Mouse (Mus musculus) telencephalon, adult 2 months (tissue): ENCODE results near the gene Vax2.
A peak's percentile ranks its signal among the peaks of the same experiment; 100 is the strongest.

Source experiments
- DNase-seq: peaks from one replicate; pipeline ENCODE4 v3.0.0-alpha.2; 2011; ENCODE audit warnings: low read depth, low spot score

Gene Vax2

GRCm38 (mm10) chr6:83711067-83711675, at the start of gene Vax2:
Vax2 (plus strand) TSS chr6:83711264.
- no peak for DNase-seq

DNA sequence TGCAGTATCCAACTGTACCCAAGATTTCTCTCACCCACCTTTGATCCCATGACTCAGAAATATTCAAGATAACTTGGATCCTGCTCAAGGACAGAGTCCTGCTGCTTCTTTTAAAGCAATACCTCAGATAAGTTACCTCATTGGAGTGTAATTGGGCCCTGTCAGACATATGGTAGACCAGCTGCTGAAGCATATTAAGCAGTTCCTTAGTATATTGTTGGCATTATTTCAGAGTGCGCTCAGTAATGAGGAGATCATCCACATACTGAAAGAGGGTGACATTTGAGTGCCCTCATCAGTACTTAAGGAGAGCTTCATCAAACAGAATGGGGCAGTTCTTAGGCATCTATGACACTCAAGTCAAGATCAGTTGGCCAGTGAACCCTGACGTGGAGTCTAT, 46.1 kb upstream of the Vax2 start:
- no peak for DNase-seq

DNA sequence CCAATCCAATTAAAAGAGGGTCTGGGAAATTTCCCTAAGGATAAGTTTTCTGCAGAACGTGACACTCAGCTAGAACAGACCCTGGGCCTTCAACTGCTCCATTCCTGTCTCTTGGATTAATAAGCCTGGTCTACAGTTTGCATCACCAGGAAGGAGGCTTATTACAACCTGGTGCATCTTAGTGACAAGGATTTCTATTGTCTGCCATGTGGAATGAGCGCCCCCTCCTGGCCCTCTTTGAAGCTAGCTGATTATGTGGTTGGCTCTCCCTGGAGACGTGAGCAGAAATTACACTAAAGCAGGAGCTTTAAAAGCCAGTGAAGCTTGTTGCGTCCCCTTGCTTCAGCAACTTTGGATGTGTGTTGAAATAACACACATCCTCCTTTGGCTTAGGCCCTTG, 37.7 kb upstream of the Vax2 start:
- DNase-seq, result peak; percentile 49

DNA sequence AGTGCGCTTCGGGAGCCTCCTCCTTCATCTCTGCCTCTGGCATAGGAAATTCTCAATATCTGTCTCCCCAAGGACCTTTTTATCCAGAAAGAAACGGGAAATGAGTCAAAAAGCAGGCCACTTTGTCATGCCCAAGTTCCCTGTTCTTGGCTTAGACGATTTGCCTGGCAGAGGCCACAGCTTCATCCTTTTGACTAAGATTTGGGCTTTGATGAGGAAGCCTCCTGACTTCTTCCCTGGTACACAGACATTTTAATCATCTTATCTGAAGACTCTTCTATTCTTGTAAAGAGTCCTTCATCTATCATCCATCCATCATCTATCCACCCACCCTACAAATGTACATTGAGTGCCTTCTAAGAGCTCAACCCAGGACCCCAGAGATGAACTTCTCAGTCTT, 33.3 kb upstream of the Vax2 start, which contains the start of gene Cd207:
Cd207 (minus strand) TSS at position 101 of the 400 bp plus-strand sequence.
- DNase-seq, result no peak

GRCm38 (mm10) chr6:83689374-83689773, 21.7 kb upstream of the Vax2 start:
- DNase-seq, result no peak

GRCm38 (mm10) chr6:83690277-83690676, 20.8 kb upstream of the Vax2 start:
- DNase-seq, result no peak

GRCm38 (mm10) chr6:83690936-83691335, 20.1 kb upstream of the Vax2 start:
- DNase-seq, result no peak

- no peak for DNase-seq
Measured at GRCm38 (mm10) chr6:83692962-83693361, 18.1 kb upstream of the Vax2 start.

DNA sequence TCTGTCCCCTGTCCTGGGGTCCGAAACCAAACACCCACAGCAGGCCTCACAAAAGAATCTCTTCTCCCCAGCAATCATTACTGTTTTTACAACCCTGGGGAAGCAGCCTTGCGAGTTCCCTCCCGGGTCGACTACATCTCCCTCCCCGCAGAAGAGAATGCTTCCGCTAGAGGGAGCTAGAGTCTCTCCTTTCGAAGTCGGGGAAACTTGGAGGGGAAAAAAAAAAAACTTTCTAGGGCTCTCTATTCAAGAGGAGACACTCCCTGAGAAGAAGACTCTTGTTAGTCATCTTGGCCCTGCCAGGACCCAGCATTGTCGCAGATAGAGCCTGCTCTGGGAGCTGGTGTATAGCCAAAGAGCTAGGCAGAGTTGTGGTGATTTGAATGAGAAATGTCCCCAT, 17.2 kb upstream of the Vax2 start:
- peak; percentile 57 for DNase-seq

DNA sequence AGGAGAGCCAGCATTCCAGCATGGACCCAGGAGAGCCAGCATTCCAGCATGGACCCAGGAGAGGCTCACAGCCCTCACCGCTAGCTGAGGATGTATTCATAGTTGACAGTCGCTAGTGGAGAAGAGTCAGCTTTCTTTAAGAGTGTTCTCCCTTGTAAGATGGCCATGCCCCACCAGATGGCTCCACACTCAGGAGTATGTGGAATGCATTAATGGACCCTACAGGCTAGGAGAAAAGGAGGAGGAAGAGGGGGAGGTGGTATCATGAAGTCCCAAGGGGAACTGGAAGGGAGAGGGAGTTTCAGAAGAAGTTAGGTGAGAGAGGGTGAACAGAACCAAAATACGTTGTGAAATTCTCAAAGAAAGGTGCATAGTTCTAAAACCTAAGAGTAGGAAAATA, 15.3 kb upstream of the Vax2 start:
- DNase-seq, result no peak

DNA sequence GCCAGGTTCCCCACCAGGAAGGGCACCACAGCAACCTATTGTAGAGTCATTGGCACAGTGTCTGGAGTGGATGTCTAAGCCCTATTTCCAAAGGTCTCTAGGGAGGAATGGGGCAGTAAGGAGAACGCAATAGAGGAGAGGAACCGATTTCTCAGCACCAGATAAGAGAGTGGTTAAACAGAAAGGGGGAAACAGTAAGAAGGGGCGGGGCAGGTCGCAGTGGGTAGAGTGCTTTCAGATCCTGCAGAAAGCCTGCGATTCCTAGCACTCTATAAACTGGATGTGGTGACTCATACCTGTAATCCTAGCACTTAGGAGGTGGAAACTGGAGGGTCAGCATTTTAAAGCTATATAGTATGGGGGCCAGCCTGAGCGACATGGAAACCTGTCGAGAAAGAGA, 14.4 kb upstream of the Vax2 start:
- DNase-seq, result no peak

GRCm38 (mm10) chr6:83697932-83698331, 13.1 kb upstream of the Vax2 start:
- DNase-seq, result no peak

GRCm38 (mm10) chr6:83699971-83700370, 11.1 kb upstream of the Vax2 start:
- no peak for DNase-seq

DNA sequence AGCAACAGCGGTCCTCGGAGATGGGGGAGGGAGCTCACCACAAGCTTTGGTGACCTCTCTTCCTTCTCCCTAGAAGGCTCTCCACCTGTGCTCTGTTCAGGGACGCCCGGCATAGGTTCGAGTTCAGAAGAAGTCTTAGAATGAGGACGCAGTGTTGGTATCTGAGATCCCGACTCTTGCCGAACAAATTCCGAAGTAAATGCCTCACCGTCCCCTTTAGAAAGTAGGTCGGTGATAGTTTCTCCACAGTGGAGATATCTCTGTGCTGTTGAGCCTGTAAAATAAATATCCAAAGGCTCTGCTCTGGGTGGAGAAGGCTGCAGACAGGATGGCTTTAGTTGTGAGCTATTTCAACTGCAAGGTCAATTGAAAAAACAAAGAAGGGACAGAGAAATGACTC, 10.1 kb upstream of the Vax2 start:
- DNase-seq, result no peak

DNA sequence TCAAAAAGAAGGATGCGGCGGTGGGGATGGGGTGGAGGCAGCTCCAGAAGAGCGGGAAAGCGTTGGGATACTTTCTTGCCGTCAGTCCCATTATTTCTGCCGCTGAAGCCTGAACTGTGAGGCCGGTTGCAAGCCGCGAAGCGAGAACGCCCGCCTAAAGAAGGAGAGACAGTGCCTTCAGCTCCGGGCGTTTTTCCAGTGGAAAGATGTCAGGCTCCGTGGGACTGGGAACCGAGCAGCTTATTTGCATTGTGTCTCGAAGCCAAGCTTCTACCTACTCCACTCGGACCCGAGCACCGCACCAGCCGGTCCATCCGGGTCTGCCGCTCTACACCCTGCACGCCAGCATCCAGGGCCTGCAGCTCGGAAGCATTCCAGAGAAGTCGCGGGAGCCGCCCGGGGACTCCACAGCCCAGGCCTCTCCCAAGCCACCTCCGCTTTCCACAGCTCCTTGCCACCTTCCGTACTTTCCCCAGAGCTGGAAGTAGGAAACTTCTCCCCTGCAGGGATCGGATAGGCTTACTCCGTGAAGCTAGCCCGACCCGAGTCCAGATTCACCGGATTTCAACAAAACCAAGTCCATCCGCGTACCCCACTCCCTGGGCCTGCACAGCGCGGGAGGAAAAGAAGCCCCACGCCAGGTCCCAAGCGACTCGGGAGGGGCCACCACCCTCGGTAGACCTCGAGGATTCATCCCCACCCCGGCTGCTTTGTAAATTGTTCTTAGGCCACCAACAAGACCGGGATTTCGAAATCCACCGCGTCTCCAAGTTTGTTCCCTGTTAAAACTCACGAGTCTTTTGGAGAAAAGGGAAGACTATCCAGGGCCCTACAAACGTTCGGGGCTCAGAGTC, 8.7 kb upstream of the Vax2 start:
- no peak for DNase-seq

DNA sequence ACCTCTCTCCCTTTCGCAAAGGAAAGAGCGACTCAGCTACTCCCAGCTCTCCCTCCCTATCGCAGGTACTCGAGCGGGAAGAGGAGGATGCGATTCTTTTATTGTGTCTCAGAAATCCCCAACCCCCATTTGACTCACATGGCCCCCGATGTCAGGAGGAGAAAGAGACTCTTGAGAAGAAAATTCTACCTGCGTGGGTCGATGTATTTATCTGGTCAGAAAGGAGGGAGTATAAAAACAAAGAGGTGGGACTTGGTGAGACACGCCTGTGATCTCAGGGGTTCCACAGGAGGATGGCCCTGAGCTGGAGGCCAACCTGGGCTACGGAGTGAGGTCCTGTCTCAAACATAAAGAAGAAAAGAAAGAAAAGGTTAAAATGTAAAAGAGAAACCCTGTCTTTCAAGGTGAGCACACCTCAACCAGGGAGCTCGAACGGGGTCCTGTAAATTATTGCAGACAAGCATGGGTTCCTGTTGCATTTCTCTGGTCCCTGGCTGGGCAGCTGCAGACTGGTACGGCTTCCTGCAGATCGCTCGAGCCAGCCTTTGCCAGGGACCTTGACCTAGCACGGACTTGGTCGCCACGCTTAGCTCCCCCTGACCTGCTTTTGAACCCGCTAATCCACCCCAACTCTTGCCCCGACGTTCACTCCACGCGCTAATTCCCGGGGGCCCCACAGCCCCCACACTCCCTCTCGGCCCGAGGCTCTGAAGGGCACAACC, 7.9 kb upstream of the Vax2 start:
- DNase-seq, result no peak

DNA sequence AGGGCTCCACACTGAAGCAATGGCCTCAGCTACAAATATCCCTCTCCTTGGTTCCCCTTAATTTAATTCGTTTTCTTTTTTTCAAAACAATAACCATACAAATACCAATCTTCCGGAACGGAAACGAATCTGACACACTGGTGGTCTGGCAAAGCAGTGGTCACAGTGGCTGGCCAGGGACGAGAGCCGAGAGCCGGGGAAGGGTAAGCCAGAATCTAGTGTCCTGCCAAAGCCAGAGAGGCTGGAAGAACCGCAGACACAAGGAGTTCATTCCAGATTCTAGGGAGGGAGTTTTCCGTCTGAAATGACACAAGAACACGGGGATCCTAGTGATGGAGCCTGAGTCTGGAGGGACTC, 7.4 kb upstream of the Vax2 start:
- no peak for DNase-seq

GRCm38 (mm10) chr6:83704294-83704693, 6.8 kb upstream of the Vax2 start:
- no peak for DNase-seq

GRCm38 (mm10) chr6:83704701-83705100, 6.4 kb upstream of the Vax2 start:
- DNase-seq, result no peak

DNA sequence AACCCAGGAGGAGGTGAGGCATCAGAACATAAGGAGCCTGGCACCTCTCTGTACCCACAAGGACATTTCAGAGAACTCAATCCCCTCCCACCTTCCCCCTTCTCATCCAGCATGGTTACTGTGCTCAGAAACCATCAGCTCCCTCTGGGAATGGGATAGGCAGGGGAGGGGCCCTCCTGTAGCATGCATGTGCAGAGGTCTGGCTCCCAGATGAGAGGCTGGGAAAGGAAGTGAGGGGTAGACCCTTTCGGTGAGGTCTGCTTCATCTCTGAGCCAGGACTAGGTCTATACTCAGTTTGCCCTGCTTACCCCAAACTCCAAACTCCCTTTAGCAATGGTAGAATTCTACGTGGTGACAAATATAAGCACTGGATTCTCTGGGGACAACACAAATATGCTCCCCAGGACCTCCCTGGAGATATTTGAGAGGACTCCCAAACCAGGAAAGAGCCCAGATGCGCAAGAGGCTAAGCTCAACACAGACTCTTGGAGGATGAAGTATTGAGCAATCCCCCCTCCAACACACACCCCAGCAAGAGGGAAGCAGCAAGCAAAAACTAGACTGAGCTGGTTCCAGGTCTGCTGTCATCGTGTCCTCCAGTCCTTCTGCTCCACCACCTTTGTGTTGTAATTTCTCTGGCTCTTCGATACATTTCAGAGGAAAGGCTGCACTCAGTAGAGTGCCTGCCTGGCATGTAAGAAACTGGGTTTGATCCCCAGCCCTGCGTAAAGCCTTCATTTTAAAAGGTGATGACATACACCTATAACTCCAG, 3.1 kb upstream of the Vax2 start:
- DNase-seq, result no peak

DNA sequence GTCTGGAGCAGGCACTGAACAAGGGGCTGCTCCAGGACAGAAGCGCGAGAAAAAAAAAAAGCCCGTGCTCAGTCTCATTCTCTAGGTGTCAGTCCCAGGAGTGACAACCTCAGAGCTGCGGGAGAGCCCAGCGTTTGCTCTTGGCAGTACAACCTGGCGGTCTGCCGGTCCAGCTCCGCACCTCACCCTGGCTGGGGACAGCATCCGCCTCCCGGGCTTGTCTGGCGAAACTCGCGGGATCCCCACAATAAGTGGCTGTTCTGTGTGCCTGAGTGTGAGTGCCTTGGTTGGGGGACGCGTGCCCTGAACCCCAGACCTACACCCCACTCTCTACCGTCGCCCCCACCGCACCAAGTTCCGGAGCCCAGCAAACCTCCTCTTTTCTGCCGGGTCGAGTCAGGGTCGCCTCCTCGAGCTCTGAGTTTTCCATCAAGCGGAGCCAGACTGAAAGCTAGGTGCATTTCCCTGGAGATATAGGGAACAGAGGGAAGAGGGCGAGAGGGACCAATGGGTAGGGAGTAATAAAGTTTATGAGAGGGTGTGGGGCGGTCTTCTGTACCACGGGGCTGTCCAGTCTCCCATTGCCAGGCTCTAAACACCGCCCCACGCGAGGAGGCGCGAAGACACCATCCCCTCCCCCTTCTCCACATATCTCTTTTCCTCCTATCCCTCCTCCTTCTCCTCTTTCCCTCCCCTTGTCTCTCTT, 550 bp upstream of the Vax2 start:
- DNase-seq, result no peak
